Mouse (Mus musculus) forebrain, embryonic 15.5 days (tissue): ENCODE measurements around the gene Xpnpep1. TPM values are rescaled to one million over a fixed set of nuclear protein-coding genes. Genes with fewer than 3 reads are reported as not detected.

Experiments used
- ATAC-seq: fragments of 200-750 bp; cut with Nextera tagmentation; replicated peaks from 2 replicates; pipeline ENCODE4 v1.8.0; 2017; ENCODE audit warnings: mild to moderate bottlenecking, moderate TSS enrichment, moderate library complexity
- H3K27ac ChIP-seq: fragments of 300-500 bp; sonication (generic); replicated peaks from 2 replicates; pipeline ENCODE4 v1.5.1; 2015; ENCODE audit warnings: mild to moderate bottlenecking, inconsistent platforms
- H3K27me3 ChIP-seq: fragments of 300-500 bp; sonication (generic); 2 replicates; pipeline ENCODE4 v1.6.1; 2015; ENCODE audit warnings: inconsistent platforms
- H3K36me3 ChIP-seq: fragments of 300-500 bp; sonication (generic); 2 replicates; pipeline ENCODE4 v1.6.1; 2015; ENCODE audit warnings: mild to moderate bottlenecking, inconsistent platforms
- H3K4me1 ChIP-seq: fragments of 300-500 bp; sonication (generic); 2 replicates; pipeline ENCODE4 v1.6.1; 2015; ENCODE audit warnings: inconsistent platforms
- H3K4me2 ChIP-seq: fragments of 300-500 bp; sonication (generic); replicated peaks from 2 replicates; pipeline ENCODE4 v1.6.1; 2015; ENCODE audit warnings: mild to moderate bottlenecking, inconsistent platforms
- H3K4me3 ChIP-seq: fragments of 300-500 bp; sonication (generic); 2 replicates; pipeline ENCODE4 v1.5.1; 2015; ENCODE audit warnings: mild to moderate bottlenecking, inconsistent platforms
- H3K9ac ChIP-seq: fragments of 300-500 bp; sonication (generic); replicated peaks from 2 replicates; pipeline ENCODE4 v1.6.1; 2015; ENCODE audit warnings: mild to moderate bottlenecking, inconsistent platforms
- H3K9me3 ChIP-seq: fragments of 300-500 bp; sonication (generic); 2 replicates; pipeline ENCODE4 v1.6.1; 2016; ENCODE audit warnings: inconsistent platforms
- WGBS: fragments of 180-500 bp; shearing (Covaris S2); methylation state at CpG from one replicate; pipeline ENCODE4 v1.1.7; 2015; ENCODE audit warnings: mixed read lengths; 5-methylcytosine and 5-hydroxymethylcytosine counted together
- polyA plus RNA-seq: library from polyadenylated mRNA; unstranded; fragments of >200 nt; fragmentation: Nextera tagmentation; extraction: Ambion mirVana; gene quantifications from 2 replicates; pipeline ENCODE4 v1.2.1, GENCODE M21; 2015

Gene Xpnpep1
- polyA plus RNA-seq, 1 experiment from 2014 or later: 136 TPM

DNA sequence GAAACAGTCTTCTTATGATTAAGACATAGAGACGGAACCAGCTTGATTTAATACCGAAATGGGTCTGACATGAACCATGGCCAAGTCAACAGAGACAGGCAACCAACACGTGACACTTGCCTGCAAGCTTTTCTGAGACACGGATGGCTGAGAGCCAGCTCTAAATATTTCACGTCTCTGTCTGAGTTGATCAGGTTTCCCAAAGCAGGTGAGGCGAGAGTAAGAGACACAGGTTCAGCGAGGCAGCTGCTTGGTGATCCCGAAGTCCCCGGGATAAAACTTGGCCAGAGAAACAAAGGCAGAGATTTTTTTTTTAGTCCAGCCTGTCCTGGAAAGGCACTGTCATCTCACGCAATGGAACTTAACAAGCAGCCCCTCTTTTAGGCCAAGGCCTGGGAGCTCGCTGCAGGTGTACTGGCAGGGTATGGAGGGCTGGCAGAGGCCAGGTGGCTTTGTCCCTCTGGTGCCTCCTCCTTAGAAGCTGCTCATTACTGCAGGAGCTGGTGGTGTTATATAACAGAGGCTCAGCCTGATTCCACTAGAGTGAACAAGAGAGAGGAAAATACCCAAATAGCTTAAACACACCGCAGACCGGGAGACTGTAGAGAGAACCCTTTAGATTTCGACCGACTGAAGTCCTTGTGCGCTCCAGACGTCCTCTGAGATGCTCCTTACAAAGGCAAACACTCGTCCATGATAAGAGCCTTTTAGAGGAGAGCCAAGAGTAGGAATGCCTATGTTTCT lies 36.4 kb upstream of the Xpnpep1 start:
- Histone ChIP-seq H3K4me1 (peaks cover 27% of the 10 kb centered on the region), H3K9me3 (no peaks in the 10 kb centered on the region), H3K4me2 (no peak overlapping the region), H3K27ac (no peak overlapping the region), H3K9ac (no peak overlapping the region), H3K27me3 (no peaks in the 10 kb centered on the region), H3K36me3 (no peaks in the 10 kb centered on the region), H3K4me3 (no peak overlapping the region)
- no peak for ATAC-seq
- WGBS: 63% methylated on average over 18 of the region's 18 CpGs

DNA sequence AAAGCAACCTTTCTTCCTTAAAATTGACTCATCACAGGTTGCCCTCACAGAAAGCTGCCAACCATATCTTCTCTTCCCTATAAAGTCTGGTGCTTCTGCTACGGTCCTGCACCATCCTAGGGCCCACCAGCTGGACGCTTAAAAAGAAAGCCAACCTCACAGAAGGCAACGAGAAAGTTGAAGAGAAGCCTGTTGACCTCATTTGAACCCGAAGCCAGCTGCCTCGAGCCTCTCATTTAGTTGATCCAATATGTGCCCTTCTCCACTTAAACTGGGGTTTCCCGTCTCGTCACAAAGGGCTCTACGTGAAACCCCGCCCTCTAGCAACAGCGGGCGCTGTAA lies 35.9 kb upstream of the Xpnpep1 start:
- H3K36me3 ChIP-seq: no peaks in the 10 kb centered on the region
- WGBS: 91% methylated on average over 11 of the region's 11 CpGs
- no peak overlapping the region for H3K9ac ChIP-seq
- no peak overlapping the region for H3K27ac ChIP-seq
- H3K27me3 ChIP-seq: no peaks in the 10 kb centered on the region
- no peak overlapping the region for H3K4me3 ChIP-seq
- no peaks in the 10 kb centered on the region for H3K9me3 ChIP-seq
- no peak for ATAC-seq
- H3K4me1 ChIP-seq: peaks cover 23% of the 10 kb centered on the region
- H3K4me2 ChIP-seq: no peak overlapping the region

DNA sequence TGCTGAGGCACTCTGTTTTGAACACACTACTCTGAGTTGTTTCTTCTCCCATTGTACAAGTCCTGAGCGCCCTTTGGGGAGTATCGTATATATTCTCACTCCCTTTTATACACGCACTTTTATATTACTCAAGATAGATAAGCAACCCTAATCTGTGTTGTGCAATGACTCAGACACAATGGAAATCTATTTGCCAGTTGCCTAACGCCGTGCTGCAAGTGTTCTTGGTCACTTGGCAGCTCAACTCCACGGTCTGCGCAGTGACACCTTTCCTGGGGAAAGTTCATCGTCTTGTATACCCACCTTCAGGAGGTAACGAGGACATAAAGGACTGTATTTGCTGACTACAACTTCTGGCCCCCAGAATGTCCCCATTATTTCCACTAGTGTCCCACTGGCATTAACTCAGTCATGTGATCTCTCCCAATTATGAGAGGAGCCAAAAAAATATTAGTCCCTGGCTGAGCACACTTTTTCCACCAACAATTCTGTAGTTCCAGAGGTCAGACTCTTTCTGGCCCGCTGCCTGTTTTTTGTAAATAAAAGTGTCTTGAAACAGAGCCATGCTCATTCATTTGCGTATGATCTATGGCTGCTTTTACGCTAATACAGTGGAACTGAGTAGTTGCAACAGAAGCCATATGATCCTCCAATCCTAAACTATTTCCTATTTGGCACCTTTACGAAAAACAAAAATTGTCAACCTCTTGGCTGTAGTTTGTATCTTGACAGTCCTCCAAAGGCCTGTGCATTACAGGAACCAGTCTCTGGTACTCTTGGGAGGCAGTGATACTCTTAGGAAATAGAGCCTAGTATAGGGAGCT lies 35.1 kb upstream of the Xpnpep1 start:
- no peak for ATAC-seq
- Histone ChIP-seq H3K36me3 (no peaks in the 10 kb centered on the region), H3K27me3 (no peaks in the 10 kb centered on the region), H3K4me2 (no peak overlapping the region), H3K27ac (no peak overlapping the region), H3K4me1 (peaks cover 22% of the 10 kb centered on the region), H3K4me3 (no peak overlapping the region), H3K9me3 (no peaks in the 10 kb centered on the region), H3K9ac (no peak overlapping the region)
- WGBS: 81% methylated on average over 13 of the region's 13 CpGs

DNA sequence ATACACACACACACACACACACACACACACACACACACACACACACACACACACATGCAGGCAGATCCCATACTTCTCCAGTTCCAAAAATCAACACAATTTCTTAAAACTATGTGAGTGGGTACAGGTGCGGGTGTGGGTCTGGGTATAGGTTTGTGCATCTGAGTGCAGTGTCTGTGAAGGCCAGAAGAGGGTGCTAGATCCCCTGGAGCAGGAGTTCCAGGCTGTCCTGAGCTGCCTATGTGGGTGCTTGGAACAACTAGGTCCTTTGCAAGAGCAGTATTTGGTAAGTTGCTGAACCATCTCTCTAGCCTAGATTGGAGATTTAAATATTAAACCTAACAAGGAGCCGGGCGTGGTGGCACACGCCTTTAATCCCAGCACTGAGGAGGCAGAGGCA lies 33.5 kb upstream of the Xpnpep1 start:
- no peak overlapping the region for H3K4me3 ChIP-seq
- no peaks in the 10 kb centered on the region for H3K9me3 ChIP-seq
- no peak overlapping the region for H3K27ac ChIP-seq
- H3K27me3 ChIP-seq: no peaks in the 10 kb centered on the region
- no peak overlapping the region for H3K9ac ChIP-seq
- peaks cover 22% of the 10 kb centered on the region for H3K4me1 ChIP-seq
- no peaks in the 10 kb centered on the region for H3K36me3 ChIP-seq
- 94% methylated on average over 4 of the region's 4 CpGs for WGBS
- H3K4me2 ChIP-seq: no peak overlapping the region
- ATAC-seq: no peak

DNA sequence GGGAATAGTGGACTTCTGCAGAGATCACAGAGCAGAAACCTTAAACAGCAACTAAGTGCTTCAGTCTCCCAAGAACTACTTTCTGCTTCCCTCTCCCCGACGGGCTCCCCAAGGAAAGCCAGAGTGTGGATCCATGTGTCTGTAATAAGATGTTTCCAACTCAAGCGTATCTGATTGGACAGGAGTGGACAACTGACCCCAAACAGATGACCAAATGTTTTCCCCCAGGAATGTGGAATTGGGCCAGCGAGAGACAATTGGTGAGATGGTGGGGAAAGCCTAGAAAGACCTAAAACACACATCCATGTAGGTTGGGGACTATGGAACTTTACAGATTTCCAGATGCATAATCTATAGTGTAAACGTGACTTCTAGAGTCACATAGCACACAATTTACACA lies 32.4 kb upstream of the Xpnpep1 start:
- Histone ChIP-seq H3K27me3 (no peaks in the 10 kb centered on the region), H3K4me2 (no peak overlapping the region), H3K4me1 (peaks cover 22% of the 10 kb centered on the region), H3K9ac (no peak overlapping the region), H3K36me3 (no peaks in the 10 kb centered on the region), H3K27ac (peak overlapping the region; percentile 39; the same call in 1 of the 2 replicates), H3K9me3 (no peaks in the 10 kb centered on the region), H3K4me3 (no peak overlapping the region)
- ATAC-seq: no peak
- 87% methylated on average over 5 of the region's 5 CpGs for WGBS

DNA sequence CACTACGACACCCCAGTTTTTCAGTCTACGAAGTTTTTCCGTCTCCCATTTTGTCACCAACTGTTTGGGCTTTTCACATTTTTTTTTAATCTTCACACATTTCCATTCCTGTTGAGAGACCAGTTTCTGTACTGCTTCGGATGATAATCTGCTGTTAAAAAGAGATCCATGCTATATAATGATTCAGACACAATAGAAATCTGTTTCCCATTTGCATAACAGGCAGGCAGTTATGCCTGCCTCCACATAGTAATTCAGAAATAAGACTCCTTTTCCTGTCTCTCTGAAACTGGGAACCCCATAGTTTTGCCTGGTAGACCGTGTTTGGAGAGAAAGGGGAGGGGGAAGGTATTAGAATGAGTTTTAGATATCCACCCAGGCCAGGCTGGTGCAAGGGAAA lies 31.6 kb upstream of the Xpnpep1 start:
- H3K4me3 ChIP-seq: no peak overlapping the region

DNA sequence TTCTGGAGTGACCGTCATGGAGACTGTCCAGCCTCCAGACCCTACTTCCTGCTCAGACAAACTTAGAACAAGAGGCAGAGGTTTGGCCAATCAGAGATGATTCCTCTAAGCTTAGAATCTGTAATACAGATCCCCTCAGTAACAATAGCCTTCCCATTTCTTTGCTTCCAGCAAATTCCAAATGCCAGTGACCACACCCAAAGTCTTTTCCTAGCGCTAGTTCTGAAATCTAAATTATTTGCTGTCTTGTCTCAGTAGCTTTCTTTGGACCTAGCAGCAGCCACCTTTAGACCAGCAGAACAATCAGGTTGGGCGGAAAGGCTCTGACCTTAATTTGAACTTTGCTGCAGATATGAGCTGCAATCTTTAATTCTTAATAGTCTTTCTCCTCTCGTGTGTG lies 30.9 kb upstream of the Xpnpep1 start:
- Histone ChIP-seq H3K27ac (no peak overlapping the region), H3K36me3 (no peaks in the 10 kb centered on the region), H3K4me1 (peaks cover 16% of the 10 kb centered on the region), H3K27me3 (no peaks in the 10 kb centered on the region), H3K9ac (no peak overlapping the region), H3K4me3 (no peak overlapping the region), H3K9me3 (no peaks in the 10 kb centered on the region), H3K4me2 (no peak overlapping the region)
- WGBS: 89% methylated on average over 4 of the region's 4 CpGs
- no peak for ATAC-seq

More for the DNA sequence above, 31.6 kb upstream of the Xpnpep1 start:
- Histone ChIP-seq H3K27ac (peak overlapping the region; percentile 39), H3K4me2 (no peak overlapping the region), H3K9ac (no peak overlapping the region), H3K36me3 (no peaks in the 10 kb centered on the region), H3K4me1 (peaks cover 22% of the 10 kb centered on the region), H3K9me3 (no peaks in the 10 kb centered on the region), H3K27me3 (no peaks in the 10 kb centered on the region)
- 27% methylated on average over 5 of the region's 5 CpGs for WGBS
- no peak for ATAC-seq

DNA sequence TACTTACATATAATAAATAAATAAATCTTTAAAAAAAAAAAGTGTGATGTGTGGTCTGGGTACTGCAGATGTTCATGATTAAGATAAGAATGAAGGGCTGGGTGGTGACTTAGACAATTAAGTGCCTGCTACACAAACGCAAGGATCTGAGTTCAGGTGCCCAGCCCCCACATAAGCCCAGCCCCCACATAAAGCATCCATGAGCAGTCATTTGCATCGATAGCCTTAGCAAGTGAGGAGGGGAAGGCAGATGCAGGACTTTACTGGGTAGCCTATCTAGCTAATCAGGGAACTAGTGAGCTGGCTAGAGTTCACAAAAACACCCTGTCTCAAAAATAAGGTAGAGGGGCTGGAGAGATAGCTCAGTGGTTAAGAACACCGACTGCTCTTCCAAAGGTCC lies 29.4 kb upstream of the Xpnpep1 start:
- H3K4me2 ChIP-seq: no peak overlapping the region
- H3K9ac ChIP-seq: no peak overlapping the region
- H3K27me3 ChIP-seq: no peaks in the 10 kb centered on the region
- no peak overlapping the region for H3K27ac ChIP-seq
- no peaks in the 10 kb centered on the region for H3K9me3 ChIP-seq
- peaks cover 9% of the 10 kb centered on the region for H3K4me1 ChIP-seq
- no peak overlapping the region for H3K4me3 ChIP-seq
- 81% methylated on average over 3 of the region's 3 CpGs for WGBS
- no peak for ATAC-seq
- H3K36me3 ChIP-seq: no peaks in the 10 kb centered on the region

DNA sequence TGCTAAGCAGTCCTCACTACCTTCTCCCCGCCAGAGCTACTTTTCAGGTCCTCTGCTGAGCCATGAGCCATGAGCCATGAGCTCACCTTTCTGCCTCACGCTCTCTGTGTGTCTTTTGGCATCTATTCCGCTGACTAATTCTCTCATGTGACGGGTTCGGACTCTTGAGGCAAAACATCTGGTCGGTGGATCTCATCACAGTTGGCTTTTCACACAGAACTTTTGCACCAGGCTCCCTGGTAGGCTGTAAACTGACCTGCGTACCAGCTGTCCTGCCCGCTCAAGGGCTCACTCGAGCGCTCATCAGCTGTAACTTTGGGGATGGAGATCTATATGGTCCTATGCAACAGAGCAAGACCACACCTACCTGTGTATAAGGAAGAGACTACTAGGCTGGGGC lies 26.9 kb upstream of the Xpnpep1 start:
- no peak overlapping the region for H3K27ac ChIP-seq
- no peaks in the 10 kb centered on the region for H3K27me3 ChIP-seq
- no peak overlapping the region for H3K4me3 ChIP-seq
- no peaks in the 10 kb centered on the region for H3K36me3 ChIP-seq
- WGBS: 66% methylated on average over 10 of the region's 10 CpGs
- ATAC-seq: no peak
- no peak overlapping the region for H3K9ac ChIP-seq
- H3K4me2 ChIP-seq: no peak overlapping the region
- H3K9me3 ChIP-seq: no peaks in the 10 kb centered on the region
- peaks cover 6% of the 10 kb centered on the region for H3K4me1 ChIP-seq

DNA sequence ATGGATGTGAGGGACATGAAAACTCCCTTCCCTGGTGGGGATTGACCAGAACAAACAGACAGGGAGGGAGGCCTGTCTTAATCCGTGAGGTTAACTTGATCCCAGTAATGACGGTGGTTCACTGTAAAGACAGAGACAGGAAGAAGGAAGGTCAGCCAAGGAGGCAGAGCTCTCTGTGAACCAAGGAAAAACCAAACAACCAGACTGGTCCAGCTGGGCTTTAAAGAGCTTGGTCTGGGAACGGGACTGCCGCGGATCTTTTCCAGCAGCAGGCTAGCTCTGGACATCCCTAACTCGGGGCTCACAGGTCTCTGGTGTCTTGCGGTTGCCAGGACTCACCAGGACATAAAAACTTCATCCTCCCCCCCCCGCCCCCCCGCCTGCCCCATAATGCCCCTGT lies 26.5 kb upstream of the Xpnpep1 start:
- Histone ChIP-seq H3K27me3 (no peaks in the 10 kb centered on the region), H3K9ac (no peak overlapping the region), H3K4me1 (peaks cover 2% of the 10 kb centered on the region), H3K4me3 (no peak overlapping the region), H3K4me2 (no peak overlapping the region), H3K9me3 (no peaks in the 10 kb centered on the region), H3K36me3 (no peaks in the 10 kb centered on the region), H3K27ac (no peak overlapping the region)
- no peak for ATAC-seq
- 57% methylated on average over 9 of the region's 9 CpGs for WGBS

DNA sequence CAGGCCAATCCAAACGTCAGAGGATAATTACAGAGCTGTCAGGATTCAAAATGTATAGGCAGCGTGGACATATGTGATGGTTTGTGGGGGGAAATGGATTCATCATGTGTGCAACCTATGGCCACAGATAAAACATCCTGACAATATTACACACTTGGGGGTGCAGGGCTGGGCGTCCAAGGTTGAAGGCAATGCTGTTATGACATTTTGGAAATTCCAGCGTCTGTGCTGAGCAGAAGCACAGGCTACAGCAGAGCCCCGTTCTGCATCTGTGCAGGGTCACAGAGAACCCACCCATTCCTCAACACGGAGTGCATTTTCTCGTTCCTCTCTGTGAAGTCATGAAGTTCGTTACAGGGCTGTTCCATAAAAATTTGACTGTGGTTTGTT lies 25.0 kb upstream of the Xpnpep1 start:
- ATAC-seq: no peak
- Histone ChIP-seq H3K4me2 (no peak overlapping the region), H3K4me1 (no peaks in the 10 kb centered on the region), H3K27me3 (no peaks in the 10 kb centered on the region), H3K4me3 (no peak overlapping the region), H3K36me3 (no peaks in the 10 kb centered on the region), H3K27ac (no peak overlapping the region), H3K9ac (no peak overlapping the region), H3K9me3 (no peaks in the 10 kb centered on the region)
- WGBS: 71% methylated on average over 8 of the region's 8 CpGs

DNA sequence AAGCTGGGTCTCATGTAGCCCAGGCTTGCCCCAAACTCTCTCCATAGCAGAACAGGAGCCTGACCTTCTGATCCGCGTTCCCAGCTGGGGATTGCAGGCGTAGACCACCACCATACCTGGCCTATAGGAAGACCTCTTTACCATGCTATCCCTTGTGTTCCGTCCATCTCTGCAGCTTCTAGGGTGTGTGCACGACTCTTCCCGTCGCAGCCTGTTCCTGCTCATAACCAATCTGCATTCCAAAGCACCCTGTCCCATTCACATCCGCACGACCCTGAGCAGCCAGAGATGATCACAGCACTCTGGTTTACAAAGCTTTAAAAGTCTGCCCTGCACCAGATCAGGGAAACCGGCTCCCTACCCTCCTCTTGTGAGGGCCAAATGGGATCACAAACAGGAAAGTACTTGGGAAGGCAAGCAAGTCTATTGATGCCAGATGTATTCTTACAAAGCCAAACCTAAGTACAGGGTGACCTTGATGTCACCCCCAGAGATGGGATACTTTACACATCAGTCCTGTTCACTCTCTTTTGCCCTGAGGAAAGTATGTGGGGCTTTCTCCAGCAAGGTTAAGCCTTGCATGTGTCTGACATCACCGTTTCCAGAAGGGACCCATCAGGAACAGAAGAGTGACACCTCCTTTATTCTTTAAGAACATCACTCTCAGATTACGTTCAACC lies 24.4 kb upstream of the Xpnpep1 start:
- Histone ChIP-seq H3K4me2 (no peak overlapping the region), H3K9me3 (no peaks in the 10 kb centered on the region), H3K4me1 (no peaks in the 10 kb centered on the region), H3K36me3 (no peaks in the 10 kb centered on the region), H3K9ac (no peak overlapping the region), H3K27me3 (no peaks in the 10 kb centered on the region), H3K4me3 (no peak overlapping the region), H3K27ac (no peak overlapping the region)
- no peak for ATAC-seq
- 82% methylated on average over 12 of the region's 12 CpGs for WGBS
